Mouse (Mus musculus): ENCODE measurements around the gene Kmt2b. TPM values are rescaled to one million over a fixed set of nuclear protein-coding genes. Genes with fewer than 3 reads are reported as not detected.

The Kmt2b gene
- total and polyA plus RNA-seq, 2 experiments from 2014 or later = 8.3 to 39.5 TPM

DNA sequence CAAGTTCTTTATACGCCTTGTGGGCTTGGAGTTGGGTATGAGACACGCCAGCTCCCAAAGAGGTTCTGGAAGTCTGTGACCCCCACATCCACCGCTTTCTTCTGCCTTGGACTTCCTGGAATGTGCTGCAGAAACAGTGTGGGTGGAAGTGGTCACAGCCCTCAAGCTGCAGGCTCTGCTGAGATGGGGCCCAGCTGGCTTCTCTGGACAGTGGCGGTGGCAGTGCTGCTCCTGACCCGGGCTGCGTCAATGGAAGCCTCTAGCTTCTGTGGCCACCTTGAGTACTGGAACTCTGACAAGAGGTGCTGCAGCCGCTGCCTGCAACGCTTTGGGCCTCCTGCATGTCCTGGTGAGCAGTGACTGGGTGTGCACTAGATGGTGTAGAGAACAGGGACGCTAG is 22.5 kb downstream of the Kmt2b start:
- peaks cover 50% of the 10 kb centered on the region for H3K36me3 ChIP-seq (ENCODE audit: insufficient read depth, low read length)
- ATAC-seq (ENCODE audit: low FRiP score) (no peak), DNase-seq (ENCODE audit: low spot score) (no peak)
- WGBS = 90% methylated on average over 9 of the region's 9 CpGs
- no peak overlapping the region for H3K4me2 ChIP-seq (ENCODE audit: low read depth, low read length, poor library complexity, severe bottlenecking)
- no peaks in the 10 kb centered on the region for H3K4me1 ChIP-seq (ENCODE audit: insufficient read depth, low read length)
- H3K27ac ChIP-seq (ENCODE audit: low read depth, low read length) = no peak overlapping the region
- no peak overlapping the region for H3K9ac ChIP-seq (replicated peaks; ENCODE audit: low read length, poor library complexity, severe bottlenecking)
- no peak overlapping the region for H3K4me3 ChIP-seq (ENCODE audit: low read depth, low read length)
- no peaks in the 10 kb centered on the region for H3K9me3 ChIP-seq (ENCODE audit: low read length)
- no peaks in the 10 kb centered on the region for H3K27me3 ChIP-seq (ENCODE audit: insufficient read depth, low read length)
- TF ChIP-seq CTCF (IDR thresholded peaks at IDR 0.05) = no peak

DNA sequence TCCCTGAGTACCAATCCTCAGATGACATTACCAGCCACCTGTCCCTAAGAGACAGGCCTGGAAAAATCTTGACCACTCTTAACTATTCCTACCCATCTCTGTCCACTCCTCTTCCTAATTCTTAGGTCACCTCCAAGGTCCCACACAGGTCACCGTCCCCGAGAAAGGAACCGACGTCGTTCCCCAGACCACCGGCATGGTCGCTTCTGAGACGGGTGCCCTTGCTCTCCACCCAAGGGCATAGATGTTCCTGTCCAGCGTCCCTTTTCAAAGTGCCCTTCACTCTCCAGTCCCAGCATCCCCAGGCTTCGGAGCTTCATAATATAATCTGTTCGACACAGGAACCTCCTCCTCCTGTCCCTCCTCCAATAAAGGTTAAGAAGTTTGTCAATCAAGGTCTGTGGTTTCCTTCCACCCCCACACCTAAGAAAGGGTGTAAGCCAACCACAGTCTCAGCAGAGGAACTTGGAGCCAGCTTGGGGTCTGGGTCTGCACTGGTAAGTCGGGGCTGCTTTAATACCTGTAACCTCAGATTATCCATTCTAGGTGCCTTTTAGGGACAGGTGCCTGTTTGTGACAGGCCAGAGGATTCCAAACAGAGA is 23.5 kb downstream of the Kmt2b start, which contains the start of gene Igflr1:
TSS of gene Igflr1 (plus strand) at position 458 of the 602 bp plus-strand sequence.
- H3K27ac ChIP-seq (ENCODE audit: low read depth, low read length) = no peak within 1 kb of the TSS
- no peak for DNase-seq (ENCODE audit: low spot score)
- ATAC-seq (ENCODE audit: low FRiP score) = no peak
- H3K9me3 ChIP-seq (ENCODE audit: low read length) = no peaks in the 10 kb centered on the region
- H3K9ac ChIP-seq (replicated peaks; ENCODE audit: low read length, poor library complexity, severe bottlenecking) = no peak within 1 kb of the TSS
- H3K27me3 ChIP-seq (ENCODE audit: insufficient read depth, low read length) = no peaks in the 10 kb centered on the region
- H3K4me1 ChIP-seq (ENCODE audit: insufficient read depth, low read length) = no peaks in the 10 kb centered on the region
- H3K36me3 ChIP-seq (ENCODE audit: insufficient read depth, low read length) = peaks cover 41% of the 10 kb centered on the region
- no peak within 1 kb of the TSS for H3K4me3 ChIP-seq (ENCODE audit: low read depth, low read length)
- no peak for TF ChIP-seq CTCF (IDR thresholded peaks at IDR 0.05)
- WGBS = 95% methylated on average over 12 of the region's 12 CpGs
- H3K4me2 ChIP-seq (ENCODE audit: low read depth, low read length, poor library complexity, severe bottlenecking) = no peak within 1 kb of the TSS; the same call in 1 of the 2 replicates

DNA sequence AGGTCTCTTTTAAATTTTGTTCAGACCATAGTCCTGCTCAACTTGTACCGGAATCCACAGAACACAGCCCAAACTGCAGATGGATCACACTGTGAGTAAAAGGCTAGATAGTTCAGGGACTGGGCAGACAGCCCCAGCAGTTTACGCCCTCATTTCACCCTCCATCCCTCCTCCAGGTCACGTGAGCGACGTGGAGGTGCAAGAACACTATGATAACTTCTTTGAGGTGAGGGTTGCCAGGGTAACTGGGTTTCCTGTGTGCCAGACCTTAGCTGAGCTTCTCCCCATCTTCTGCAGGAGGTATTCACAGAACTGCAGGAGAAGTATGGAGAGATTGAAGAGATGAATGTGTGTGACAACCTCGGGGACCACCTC is 24.6 kb downstream of the Kmt2b start:
- H3K27me3 ChIP-seq (ENCODE audit: insufficient read depth, low read length) = no peaks in the 10 kb centered on the region
- no peaks in the 10 kb centered on the region for H3K4me1 ChIP-seq (ENCODE audit: insufficient read depth, low read length)
- peak overlapping the region; percentile 63 for H3K4me3 ChIP-seq (ENCODE audit: low read depth, low read length)
- no peaks in the 10 kb centered on the region for H3K9me3 ChIP-seq (ENCODE audit: low read length)
- peak overlapping the region; percentile 86 for H3K27ac ChIP-seq (ENCODE audit: low read depth, low read length)
- no peak for ATAC-seq (ENCODE audit: low FRiP score)
- H3K36me3 ChIP-seq (ENCODE audit: insufficient read depth, low read length) = peaks cover 29% of the 10 kb centered on the region
- WGBS = 25% methylated on average over 6 of the region's 6 CpGs
- TF ChIP-seq CTCF (IDR thresholded peaks at IDR 0.05) = 0 out of 2 replicates have a peak, but pooled peaks have one; percentile 1
- no peak for DNase-seq (ENCODE audit: low spot score)
- peak overlapping the region; percentile 78 for H3K4me2 ChIP-seq (ENCODE audit: low read depth, low read length, poor library complexity, severe bottlenecking)
- H3K9ac ChIP-seq (replicated peaks; ENCODE audit: low read length, poor library complexity, severe bottlenecking) = peak overlapping the region; percentile 75

DNA sequence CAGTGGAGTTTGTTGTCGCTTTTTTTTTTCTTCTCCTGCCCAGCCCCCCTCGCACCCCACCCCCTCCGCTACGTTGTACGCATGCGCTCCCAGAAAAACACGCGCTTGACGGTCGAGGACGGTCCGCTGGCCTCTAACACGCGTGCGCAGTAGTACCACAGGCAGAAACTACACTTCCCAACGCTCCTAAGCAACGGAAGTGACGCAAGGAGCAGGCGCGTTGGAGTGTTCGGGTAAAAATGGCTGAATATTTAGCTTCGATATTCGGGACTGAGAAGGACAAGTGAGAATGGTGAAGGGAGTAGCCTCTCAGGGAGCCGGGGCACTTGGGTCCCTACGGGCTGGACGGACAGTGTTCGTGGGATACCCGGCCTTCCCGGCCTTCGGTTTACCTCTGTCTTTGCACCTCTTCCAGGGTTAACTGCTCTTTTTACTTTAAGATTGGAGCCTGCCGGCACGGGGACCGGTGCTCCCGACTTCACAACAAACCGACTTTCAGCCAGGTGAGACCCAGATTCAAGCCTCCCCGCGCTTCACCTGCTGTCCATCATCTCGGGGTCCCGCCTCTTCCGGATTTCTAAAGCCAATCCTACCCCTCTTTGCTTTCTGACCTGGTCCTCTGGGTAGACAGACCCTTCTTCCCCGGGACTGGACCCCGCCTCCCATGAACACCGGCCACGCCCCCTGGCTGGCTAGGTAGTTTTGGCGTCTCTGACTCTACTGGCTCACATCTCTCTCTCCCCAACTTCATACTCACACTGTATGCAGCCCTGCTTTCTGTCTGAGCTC is 25.2 kb downstream of the Kmt2b start, which contains the start of the genes U2af1l4, Gm49396 and Psenen:
TSS of gene U2af1l4 (plus strand) at position 185 of the 789 bp plus-strand sequence.
TSS of gene Gm49396 (plus strand) at position 228 of the 789 bp plus-strand sequence.
TSS of gene Psenen (minus strand) at position 511 of the 789 bp plus-strand sequence.
- DNase-seq (ENCODE audit: low spot score) = peak; percentile 99
- Histone ChIP-seq H3K9me3 (ENCODE audit: low read length) (no peaks in the 10 kb centered on the region), H3K4me1 (ENCODE audit: insufficient read depth, low read length) (no peaks in the 10 kb centered on the region), H3K9ac (replicated peaks; ENCODE audit: low read length, poor library complexity, severe bottlenecking) (peak within 1 kb of the TSS; percentile 75), H3K4me2 (ENCODE audit: low read depth, low read length, poor library complexity, severe bottlenecking) (peak within 1 kb of the TSS; percentile 79), H3K36me3 (ENCODE audit: insufficient read depth, low read length) (peaks cover 23% of the 10 kb centered on the region), H3K27me3 (ENCODE audit: insufficient read depth, low read length) (no peaks in the 10 kb centered on the region), H3K4me3 (ENCODE audit: low read depth, low read length) (peak within 1 kb of the TSS; percentile 63), H3K27ac (ENCODE audit: low read depth, low read length) (peak within 1 kb of the TSS; percentile 86)
- peak; percentile 17; the same call in 1 of the 2 replicates for TF ChIP-seq CTCF (IDR thresholded peaks at IDR 0.05)
- peak; percentile 86 for ATAC-seq (ENCODE audit: low FRiP score)
- under 1% methylated on average over 45 of the region's 45 CpGs for WGBS

DNA sequence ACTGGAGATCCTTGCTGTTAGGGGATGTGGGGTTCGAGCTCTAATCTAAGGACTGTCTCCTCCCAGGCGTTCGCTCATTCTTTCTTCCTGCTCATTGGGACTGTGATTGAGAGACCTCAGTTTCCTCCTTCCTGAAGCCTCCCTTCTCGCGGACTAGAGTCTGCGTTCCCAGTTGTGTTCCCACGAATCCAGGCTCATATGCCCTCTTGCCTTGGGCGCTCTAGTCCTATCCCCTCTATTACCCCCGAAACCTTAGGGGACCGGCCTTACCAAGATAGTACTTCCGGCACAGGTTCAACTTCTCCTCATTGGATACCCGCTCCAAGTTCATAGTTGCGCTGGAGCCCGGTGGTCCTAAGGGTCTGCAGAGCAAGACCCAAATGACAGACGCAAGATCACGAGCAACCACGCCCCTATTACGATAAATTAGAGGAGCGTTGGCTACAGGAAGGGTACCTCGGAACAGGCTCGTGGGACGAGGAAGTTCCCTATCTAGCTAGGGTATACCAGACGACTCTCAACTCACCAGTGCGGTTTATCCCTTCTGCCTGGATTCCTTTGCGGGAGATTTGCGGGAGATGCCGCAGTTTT is 25.9 kb downstream of the Kmt2b start:
- H3K4me2 ChIP-seq (ENCODE audit: low read depth, low read length, poor library complexity, severe bottlenecking) = peak overlapping the region; percentile 79
- H3K9ac ChIP-seq (replicated peaks; ENCODE audit: low read length, poor library complexity, severe bottlenecking) = peak overlapping the region; percentile 55
- DNase-seq (ENCODE audit: low spot score) (peak; percentile 21), ATAC-seq (ENCODE audit: low FRiP score) (0 out of 2 replicates have a peak, but pooled peaks have one; percentile 0)
- H3K27me3 ChIP-seq (ENCODE audit: insufficient read depth, low read length) = no peaks in the 10 kb centered on the region
- 1% methylated on average over 27 of the region's 27 CpGs for WGBS
- no peak for TF ChIP-seq CTCF (IDR thresholded peaks at IDR 0.05)
- H3K4me1 ChIP-seq (ENCODE audit: insufficient read depth, low read length) = no peaks in the 10 kb centered on the region
- no peaks in the 10 kb centered on the region for H3K9me3 ChIP-seq (ENCODE audit: low read length)
- H3K4me3 ChIP-seq (ENCODE audit: low read depth, low read length) = peak overlapping the region; percentile 63
- H3K36me3 ChIP-seq (ENCODE audit: insufficient read depth, low read length) = peaks cover 19% of the 10 kb centered on the region
- 0 out of 2 replicates have a peak overlapping the region, but pooled peaks have one; percentile 18 for H3K27ac ChIP-seq (ENCODE audit: low read depth, low read length)

All from midbrain, postnatal 0 days (tissue).